Mouse (Mus musculus) E14TG2a.4 (cell line): ENCODE results near the gene Thbs3.

ENCODE experiments used
- CTCF ChIP-seq: conservative IDR thresholded peaks from 2 replicates; pipeline ENCODE4 v1.5.1; 2014; ENCODE audit warnings: low read length
- NANOG ChIP-seq: IDR thresholded peaks from 2 replicates; pipeline ENCODE4 v1.6.1; 2014; ENCODE audit warnings: borderline replicate concordance, low read length, mixed read lengths
- POU5F1 ChIP-seq: IDR thresholded peaks from 2 replicates; pipeline ENCODE4 v1.6.1; 2014; ENCODE audit warnings: low read length, borderline replicate concordance

GRCm38 (mm10) chr3:89237682-89238081 is 22.7 kb downstream of the Thbs3 start:
- TF ChIP-seq POU5F1 (no peak), CTCF (no peak), NANOG (no peak)
